Mouse (Mus musculus): ENCODE results near the gene March1. TPM values are rescaled to one million over a fixed set of nuclear protein-coding genes. Genes with fewer than 3 reads are reported as not detected.

The March1 gene
- polyA plus RNA-seq, 1 experiment from 2014 or later: 1.3 TPM

GRCm38 (mm10) chr8:66486084-66486763 is 868.5 kb downstream of the March1 start, which contains the start of gene Tma16:
Gene Tma16, minus strand, starts transcription at chr8:66486530.
- Histone ChIP-seq H3K4me1 (replicated peaks) (peaks cover 12% of the 10 kb centered on the region), H3K27me3 (no peaks in the 10 kb centered on the region), H3K4me3 (replicated peaks) (peak within 1 kb of the TSS; percentile 78), H3K4me2 (peak within 1 kb of the TSS; percentile 72), H3K36me3 (replicated peaks) (peaks cover 22% of the 10 kb centered on the region), H3K9ac (peak within 1 kb of the TSS; percentile 71), H3K27ac (replicated peaks) (peak within 1 kb of the TSS; percentile 29; the same call in 1 of the 2 replicates), H3K9me3 (replicated peaks) (no peaks in the 10 kb centered on the region)
- peak; percentile 84 for ATAC-seq (ENCODE audit: insufficient read depth)
- WGBS (ENCODE audit: insufficient replicate concordance): under 1% methylated on average over 45 of the region's 45 CpGs

- no peak overlapping the region for H3K4me3 ChIP-seq (replicated peaks)
- WGBS (ENCODE audit: insufficient replicate concordance): 44% methylated on average over 3 of the region's 3 CpGs
- ATAC-seq (ENCODE audit: insufficient read depth): no peak
- no peaks in the 10 kb centered on the region for H3K27me3 ChIP-seq
- H3K27ac ChIP-seq (replicated peaks): no peak overlapping the region
- H3K36me3 ChIP-seq (replicated peaks): 0 out of 2 replicates have a peak, but pooled peaks cover 2% of the 10 kb centered on the region
- H3K4me2 ChIP-seq: no peak overlapping the region
- H3K9me3 ChIP-seq (replicated peaks): no peaks in the 10 kb centered on the region
- peaks cover 12% of the 10 kb centered on the region for H3K4me1 ChIP-seq (replicated peaks)
- H3K9ac ChIP-seq: no peak overlapping the region
Measured at GRCm38 (mm10) chr8:66488556-66488955, 870.9 kb downstream of the March1 start.

GRCm38 (mm10) chr8:66490624-66491023 is 872.9 kb downstream of the March1 start:
- no peaks in the 10 kb centered on the region for H3K9me3 ChIP-seq (replicated peaks)
- no peak overlapping the region for H3K4me2 ChIP-seq
- peaks cover under 1% of the 10 kb centered on the region; the same call in 1 of the 2 replicates for H3K4me1 ChIP-seq (replicated peaks)
- H3K27me3 ChIP-seq: no peaks in the 10 kb centered on the region
- H3K27ac ChIP-seq (replicated peaks): no peak overlapping the region
- 28% methylated on average over 4 of the region's 4 CpGs for WGBS (ENCODE audit: insufficient replicate concordance)
- no peaks in the 10 kb centered on the region for H3K36me3 ChIP-seq (replicated peaks)
- no peak overlapping the region for H3K4me3 ChIP-seq (replicated peaks)
- no peak for ATAC-seq (ENCODE audit: insufficient read depth)
- H3K9ac ChIP-seq: no peak overlapping the region

- Histone ChIP-seq H3K9ac (no peak overlapping the region), H3K4me2 (no peak overlapping the region), H3K9me3 (replicated peaks) (no peaks in the 10 kb centered on the region), H3K4me3 (replicated peaks) (no peak overlapping the region), H3K27me3 (no peaks in the 10 kb centered on the region), H3K36me3 (replicated peaks) (no peaks in the 10 kb centered on the region), H3K4me1 (replicated peaks) (no peaks in the 10 kb centered on the region), H3K27ac (replicated peaks) (no peak overlapping the region)
- WGBS (ENCODE audit: insufficient replicate concordance): 54% methylated on average over 2 of the region's 2 CpGs
- no peak for ATAC-seq (ENCODE audit: insufficient read depth)
Measured at GRCm38 (mm10) chr8:66494496-66494895, 876.8 kb downstream of the March1 start.

GRCm38 (mm10) chr8:66495726-66496125 is 878.0 kb downstream of the March1 start:
- H3K27me3 ChIP-seq: no peaks in the 10 kb centered on the region
- 6% methylated on average over 8 of the region's 8 CpGs for WGBS (ENCODE audit: insufficient replicate concordance)
- H3K9ac ChIP-seq: no peak overlapping the region
- H3K4me2 ChIP-seq: no peak overlapping the region
- H3K4me3 ChIP-seq (replicated peaks): no peak overlapping the region
- H3K36me3 ChIP-seq (replicated peaks): no peaks in the 10 kb centered on the region
- no peaks in the 10 kb centered on the region for H3K4me1 ChIP-seq (replicated peaks)
- H3K9me3 ChIP-seq (replicated peaks): no peaks in the 10 kb centered on the region
- no peak for ATAC-seq (ENCODE audit: insufficient read depth)
- no peak overlapping the region for H3K27ac ChIP-seq (replicated peaks)

GRCm38 (mm10) chr8:66496998-66497577 is 879.4 kb downstream of the March1 start:
- no peaks in the 10 kb centered on the region for H3K36me3 ChIP-seq (replicated peaks)
- H3K27me3 ChIP-seq: no peaks in the 10 kb centered on the region
- H3K4me1 ChIP-seq (replicated peaks): no peaks in the 10 kb centered on the region
- no peak overlapping the region for H3K27ac ChIP-seq (replicated peaks)
- WGBS (ENCODE audit: insufficient replicate concordance): 12% methylated on average over 4 of the region's 4 CpGs
- ATAC-seq (ENCODE audit: insufficient read depth): no peak
- no peak overlapping the region for H3K4me3 ChIP-seq (replicated peaks)
- no peaks in the 10 kb centered on the region for H3K9me3 ChIP-seq (replicated peaks)
- no peak overlapping the region for H3K9ac ChIP-seq
- H3K4me2 ChIP-seq: no peak overlapping the region

GRCm38 (mm10) chr8:66503381-66503780 is 885.7 kb downstream of the March1 start:
- WGBS (ENCODE audit: insufficient replicate concordance): 44% methylated on average over 2 of the region's 2 CpGs
- no peak overlapping the region for H3K27ac ChIP-seq (replicated peaks)
- H3K36me3 ChIP-seq (replicated peaks): no peaks in the 10 kb centered on the region
- no peaks in the 10 kb centered on the region for H3K9me3 ChIP-seq (replicated peaks)
- H3K9ac ChIP-seq: no peak overlapping the region
- H3K4me2 ChIP-seq: no peak overlapping the region
- no peak for ATAC-seq (ENCODE audit: insufficient read depth)
- H3K27me3 ChIP-seq: no peaks in the 10 kb centered on the region
- no peak overlapping the region for H3K4me3 ChIP-seq (replicated peaks)
- no peaks in the 10 kb centered on the region for H3K4me1 ChIP-seq (replicated peaks)

GRCm38 (mm10) chr8:66511537-66511936 is 893.8 kb downstream of the March1 start, which contains the start of gene Tktl2:
Gene Tktl2, plus strand, starts transcription at chr8:66511756.
- ATAC-seq (ENCODE audit: insufficient read depth): no peak
- Histone ChIP-seq H3K4me2 (no peak within 1 kb of the TSS), H3K9ac (no peak within 1 kb of the TSS), H3K27me3 (no peaks in the 10 kb centered on the region), H3K36me3 (replicated peaks) (no peaks in the 10 kb centered on the region), H3K27ac (replicated peaks) (no peak within 1 kb of the TSS), H3K9me3 (replicated peaks) (no peaks in the 10 kb centered on the region), H3K4me1 (replicated peaks) (no peaks in the 10 kb centered on the region), H3K4me3 (replicated peaks) (no peak within 1 kb of the TSS)
- WGBS (ENCODE audit: insufficient replicate concordance): 84% methylated on average over 22 of the region's 22 CpGs

GRCm38 (mm10) chr8:66519149-66519548 is 901.4 kb downstream of the March1 start:
- Histone ChIP-seq H3K9me3 (replicated peaks) (no peaks in the 10 kb centered on the region), H3K4me3 (replicated peaks) (no peak overlapping the region), H3K27ac (replicated peaks) (no peak overlapping the region), H3K4me1 (replicated peaks) (no peaks in the 10 kb centered on the region), H3K27me3 (no peaks in the 10 kb centered on the region), H3K4me2 (no peak overlapping the region), H3K9ac (no peak overlapping the region), H3K36me3 (replicated peaks) (no peaks in the 10 kb centered on the region)
- ATAC-seq (ENCODE audit: insufficient read depth): no peak
- WGBS (ENCODE audit: insufficient replicate concordance): 57% methylated on average over 2 of the region's 2 CpGs

GRCm38 (mm10) chr8:66520576-66520975 is 902.9 kb downstream of the March1 start:
- no peak overlapping the region for H3K4me2 ChIP-seq
- no peaks in the 10 kb centered on the region for H3K9me3 ChIP-seq (replicated peaks)
- H3K4me3 ChIP-seq (replicated peaks): no peak overlapping the region
- no peaks in the 10 kb centered on the region for H3K36me3 ChIP-seq (replicated peaks)
- H3K9ac ChIP-seq: no peak overlapping the region
- no peak overlapping the region for H3K27ac ChIP-seq (replicated peaks)
- no peak for ATAC-seq (ENCODE audit: insufficient read depth)
- no peaks in the 10 kb centered on the region for H3K27me3 ChIP-seq
- no peaks in the 10 kb centered on the region for H3K4me1 ChIP-seq (replicated peaks)

Data from liver, embryonic 15.5 days (tissue).